Mouse (Mus musculus) T-helper 2 cell (primary cell): ENCODE measurements around the gene Rnase4.

Experiments
- in situ Hi-C: fragments of 300-600 bp; cut with MboI, MseI; formaldehyde crosslinking; loops from one replicate; pipeline ENCODE4 v1.15.1; 2025; ENCODE audit warnings: high pct_unique_total_duplicates

The Rnase4 gene

GRCm38 (mm10) chr14:51127648-51128258 lies 36.9 kb downstream of the Rnase4 start:
- in situ Hi-C loops: no loop called here

- in situ Hi-C loops: no loop called here
Observed at GRCm38 (mm10) chr14:51128775-51129623, 38.1 kb downstream of the Rnase4 start.

GRCm38 (mm10) chr14:51129624-51129975 lies 38.7 kb downstream of the Rnase4 start:
- in situ Hi-C loops: no loop called here

GRCm38 (mm10) chr14:51130315-51130940 lies 39.6 kb downstream of the Rnase4 start:
- in situ Hi-C loops: no loop called here

DNA sequence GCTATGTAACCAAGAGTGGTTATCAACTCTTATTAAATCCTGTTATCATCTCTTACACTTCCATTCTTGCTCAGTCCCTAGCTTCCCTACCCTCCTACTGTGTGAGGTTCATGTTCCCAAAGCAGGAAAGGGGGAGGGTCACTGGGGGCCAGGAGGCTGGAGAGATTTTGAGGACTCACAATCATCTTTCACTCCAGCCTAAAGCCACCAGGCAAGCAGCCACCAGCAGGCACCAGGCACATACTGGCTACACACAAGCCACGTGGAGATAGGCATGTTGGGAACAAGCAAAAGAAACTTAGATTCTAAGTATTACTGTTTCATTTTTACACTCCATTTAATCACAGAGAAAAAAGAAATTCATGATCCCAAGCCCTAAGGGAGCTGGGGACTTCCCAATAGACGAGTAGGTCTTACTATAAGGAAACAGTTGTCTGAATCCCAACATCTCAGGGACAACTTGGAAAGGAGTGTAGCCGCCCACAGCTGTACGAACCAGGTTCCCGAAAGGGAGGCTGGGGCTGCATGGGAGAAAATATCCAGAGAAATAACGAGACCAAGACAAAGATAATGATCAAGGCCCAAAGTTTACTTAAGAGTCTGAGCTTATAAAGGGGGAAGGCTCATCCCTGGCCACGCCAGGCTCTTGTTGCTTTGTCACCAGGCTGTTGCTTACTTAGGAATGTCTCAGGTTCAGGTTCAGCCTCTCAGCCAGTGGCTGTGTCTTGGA lies 40.4 kb downstream of the Rnase4 start:
- in situ Hi-C loops: no loop called here

DNA sequence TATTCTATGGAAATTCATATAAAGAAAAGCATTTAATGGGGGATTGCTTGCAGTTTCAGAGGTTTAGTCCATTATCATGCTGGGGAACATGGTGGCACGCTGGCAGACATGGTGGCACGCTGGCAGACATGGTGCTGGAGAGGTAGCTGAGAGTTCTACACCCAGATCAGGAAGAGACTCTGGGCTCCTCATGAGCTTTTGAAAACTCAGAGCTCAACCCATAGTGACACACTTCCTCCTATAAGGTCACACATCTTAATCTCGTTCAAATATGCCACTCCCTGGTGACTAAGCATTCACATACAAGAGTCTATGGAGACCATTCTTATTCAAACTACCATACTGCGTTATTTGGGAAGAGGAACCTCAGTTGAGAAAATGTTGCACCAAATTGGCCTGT lies 41.5 kb downstream of the Rnase4 start:
- in situ Hi-C loops: no loop called here

DNA sequence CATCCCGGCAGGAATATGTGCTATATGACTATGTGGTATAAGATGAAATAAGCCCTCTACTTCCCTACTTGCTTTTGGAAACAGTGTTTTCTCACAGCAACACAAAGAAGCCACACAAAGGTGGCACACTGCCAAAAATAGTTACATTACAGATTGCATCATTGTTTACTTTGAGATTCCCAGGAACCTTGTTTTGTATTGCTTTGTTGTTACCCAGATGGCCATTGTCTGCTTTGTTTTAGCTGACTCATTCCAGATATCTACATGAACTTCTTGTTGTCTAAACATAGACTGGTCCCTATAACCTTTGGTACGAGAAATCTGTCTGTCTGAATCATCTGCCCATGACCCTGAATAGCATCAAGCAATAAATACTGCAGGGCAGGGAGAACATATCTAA lies 49.5 kb downstream of the Rnase4 start:
- in situ Hi-C loops: no loop called here

- in situ Hi-C loops: no loop called here
Observed at GRCm38 (mm10) chr14:51142119-51142518, 51.2 kb downstream of the Rnase4 start.

DNA sequence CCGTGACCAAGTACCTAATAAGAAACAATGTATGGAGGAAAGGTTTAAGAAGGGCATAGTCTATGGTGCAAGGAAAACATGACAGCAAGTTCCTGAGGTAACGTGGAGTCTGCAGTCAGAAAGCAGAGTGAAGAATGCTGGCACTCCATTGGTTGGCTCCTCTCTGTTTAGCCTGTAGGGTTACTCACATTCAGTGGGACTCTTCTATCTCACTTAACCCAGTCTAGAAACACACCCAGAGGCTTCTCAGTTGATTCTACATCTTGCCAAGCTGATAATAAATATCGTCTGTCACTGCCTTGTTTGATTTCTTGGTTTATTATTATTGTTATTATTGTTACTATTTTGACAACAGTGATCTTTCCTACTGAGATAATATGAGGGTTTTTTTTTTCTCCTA lies 51.7 kb downstream of the Rnase4 start:
- in situ Hi-C loops: no loop called here

DNA sequence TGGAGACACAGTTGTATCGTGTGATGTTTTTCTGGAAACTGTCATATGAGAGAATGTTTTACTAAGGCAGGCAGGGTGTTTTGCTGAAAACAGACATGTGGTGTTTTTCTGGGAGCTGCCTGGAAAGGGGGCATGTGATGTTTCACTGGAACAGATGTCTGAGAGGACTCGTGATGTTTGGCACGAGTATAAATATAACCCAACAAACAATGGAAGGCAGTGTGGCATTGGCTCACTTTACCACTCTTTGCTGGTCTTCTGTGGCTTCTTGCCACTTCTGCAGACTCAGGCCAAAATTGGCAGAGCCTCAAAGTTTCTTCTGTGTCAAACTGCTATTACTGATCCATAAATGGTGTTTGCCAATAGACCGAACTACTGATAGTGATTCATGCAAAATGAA lies 52.4 kb downstream of the Rnase4 start:
- in situ Hi-C loops: no loop called here

DNA sequence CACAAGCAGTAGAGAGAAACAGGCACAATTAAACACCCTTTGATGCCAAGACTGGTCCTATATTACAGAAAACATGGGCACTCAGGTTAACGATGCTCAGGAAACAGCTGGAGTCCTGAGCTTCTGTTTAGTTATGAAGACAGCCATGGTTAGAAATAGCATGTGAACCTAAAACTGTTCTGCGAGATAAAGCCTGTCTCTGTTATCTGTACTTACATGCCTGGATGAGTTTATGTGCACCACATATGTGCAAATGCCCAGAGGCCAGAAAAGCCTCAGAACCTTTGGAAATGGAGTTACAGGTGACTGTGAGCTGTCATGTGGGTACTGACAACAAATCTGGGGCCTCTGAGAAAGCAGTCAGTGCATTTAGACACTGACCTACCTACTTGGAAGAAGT lies 53.1 kb downstream of the Rnase4 start:
- in situ Hi-C loops: no loop called here

GRCm38 (mm10) chr14:51144451-51144850 lies 53.6 kb downstream of the Rnase4 start:
- in situ Hi-C loops: no loop called here

DNA sequence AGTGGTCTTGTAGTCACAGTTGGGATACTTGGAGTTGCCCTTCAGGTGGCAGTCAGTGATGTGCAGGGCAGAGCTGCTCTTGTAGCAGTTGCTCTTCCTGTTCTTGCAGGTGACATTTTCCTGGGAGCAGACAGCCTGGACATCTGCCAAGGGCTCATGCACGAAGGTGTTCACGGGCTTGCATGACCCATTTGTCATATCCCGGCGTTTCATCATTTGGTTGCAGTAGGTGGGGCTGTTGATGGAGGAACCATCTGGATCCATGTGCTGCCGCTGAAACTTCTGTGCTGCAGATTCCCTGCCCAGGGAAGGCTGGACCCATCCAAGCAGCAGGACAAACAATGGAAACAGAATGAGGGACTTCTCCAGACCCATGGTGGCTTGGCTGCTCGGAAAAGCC lies 54.6 kb downstream of the Rnase4 start:
- in situ Hi-C loops: no loop called here

- in situ Hi-C loops: no loop called here
Observed at GRCm38 (mm10) chr14:51146685-51147084, 55.8 kb downstream of the Rnase4 start, which contains the start of gene Rnase1. Rnase1 (minus strand) TSS chr14:51146785.

DNA sequence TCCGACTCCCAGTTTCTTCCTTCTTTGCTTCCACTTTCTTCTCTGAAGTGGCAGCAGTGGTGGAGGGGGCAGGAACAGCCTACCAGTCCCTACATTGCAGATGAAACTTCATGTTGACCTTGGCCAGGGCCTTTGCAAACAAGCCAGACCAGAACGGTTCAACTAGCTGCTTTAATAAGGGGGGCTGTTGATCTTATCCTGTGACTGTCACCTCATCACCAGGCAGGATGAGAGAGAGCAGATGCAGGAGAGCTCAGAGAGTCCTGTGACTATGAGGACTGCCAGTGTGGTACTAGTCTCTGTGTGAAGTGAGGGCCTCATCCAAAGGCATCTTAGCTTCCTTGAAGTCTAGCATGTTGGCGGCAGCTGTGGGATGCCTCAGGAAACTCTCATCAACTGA lies 57.1 kb downstream of the Rnase4 start:
- in situ Hi-C loops: no loop called here

DNA sequence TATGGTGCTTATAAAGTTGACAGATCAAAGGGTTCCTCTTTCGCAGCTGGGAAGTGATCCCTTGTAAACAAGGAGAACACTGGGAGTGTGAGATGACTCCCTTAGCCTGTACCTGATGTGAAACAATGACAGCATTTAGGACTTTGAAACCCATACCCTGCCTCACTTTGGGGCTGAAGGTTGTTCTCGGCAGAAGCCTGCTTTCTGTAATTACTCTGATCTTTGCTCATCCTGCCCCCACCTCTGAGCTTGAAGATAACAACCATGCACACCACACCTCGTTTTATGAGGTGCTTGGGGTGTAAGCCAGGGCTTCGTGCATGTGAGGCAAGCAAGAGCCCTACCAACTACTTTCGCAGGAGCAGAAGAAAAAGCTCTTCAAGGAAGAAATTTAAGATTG lies 58.3 kb downstream of the Rnase4 start:
- in situ Hi-C loops: no loop called here

DNA sequence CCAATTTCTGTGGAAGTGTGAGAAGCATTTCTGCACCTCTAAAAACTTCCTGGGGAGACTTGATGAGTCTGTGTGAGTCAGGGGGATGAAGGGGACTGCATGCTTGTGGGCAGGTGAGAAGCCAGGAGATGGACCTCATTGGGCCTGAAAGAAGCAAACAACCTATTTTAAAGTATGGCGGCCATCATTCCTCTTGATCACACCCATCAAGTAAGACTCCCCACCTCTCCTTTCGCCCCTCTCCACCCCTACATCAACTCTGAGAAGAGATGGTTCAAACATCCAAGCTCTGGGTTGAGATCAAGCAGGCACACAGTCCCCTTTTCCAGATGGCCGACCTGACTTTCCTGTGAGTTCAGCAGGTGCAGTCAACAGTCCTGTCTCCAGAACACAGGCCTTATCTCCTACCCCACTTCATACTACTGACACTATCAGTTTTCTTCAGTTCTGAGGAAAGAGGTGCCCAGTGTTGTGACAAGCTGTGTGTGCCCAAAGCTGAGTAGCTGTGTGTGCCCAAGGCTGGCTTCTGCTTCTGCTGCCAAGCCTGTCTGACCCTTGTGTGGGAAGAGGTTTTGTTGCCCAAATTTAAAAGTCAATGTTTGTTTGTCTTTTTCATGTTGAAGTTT lies 59.4 kb downstream of the Rnase4 start:
- in situ Hi-C loops: no loop called here

DNA sequence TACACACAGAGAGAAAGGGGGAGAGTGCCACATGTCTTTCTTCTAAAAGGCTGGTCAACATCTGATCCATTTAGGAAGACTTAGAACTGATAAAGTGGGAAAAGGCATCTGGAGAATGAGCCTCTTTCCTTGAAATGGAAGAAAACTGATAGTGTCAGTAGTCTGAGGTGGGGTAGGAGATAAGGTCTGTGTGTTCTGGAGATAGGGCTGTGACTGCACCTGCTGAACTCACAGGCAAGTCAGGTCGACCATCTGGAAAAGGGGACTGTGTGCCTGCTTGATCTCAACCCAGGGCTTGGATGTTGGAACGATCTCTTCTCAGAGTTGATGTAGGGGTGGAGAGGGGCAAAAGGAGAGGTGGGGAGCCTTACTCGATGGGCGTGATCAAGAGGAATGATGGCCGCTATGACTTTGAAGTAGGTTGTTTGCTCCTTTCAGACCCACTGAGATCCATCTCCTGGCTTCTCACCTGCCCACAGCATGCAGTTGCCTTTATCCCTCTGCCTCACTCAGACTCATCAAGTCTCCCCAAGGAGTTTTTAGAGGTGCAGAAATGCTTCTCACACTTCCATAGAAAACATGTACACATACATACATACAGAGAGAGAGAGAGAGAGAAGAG lies 61.5 kb downstream of the Rnase4 start:
- in situ Hi-C loops: no loop called here
